Mouse (Mus musculus) left cerebral cortex, adult 11 months (tissue): Measurements from ENCODE around the gene Arhgef26.

Experiments used
- DNase-seq: peaks from one replicate; pipeline ENCODE4 v3.0.0; 2022; ENCODE audit warnings: low spot score

The Arhgef26 gene

DNA sequence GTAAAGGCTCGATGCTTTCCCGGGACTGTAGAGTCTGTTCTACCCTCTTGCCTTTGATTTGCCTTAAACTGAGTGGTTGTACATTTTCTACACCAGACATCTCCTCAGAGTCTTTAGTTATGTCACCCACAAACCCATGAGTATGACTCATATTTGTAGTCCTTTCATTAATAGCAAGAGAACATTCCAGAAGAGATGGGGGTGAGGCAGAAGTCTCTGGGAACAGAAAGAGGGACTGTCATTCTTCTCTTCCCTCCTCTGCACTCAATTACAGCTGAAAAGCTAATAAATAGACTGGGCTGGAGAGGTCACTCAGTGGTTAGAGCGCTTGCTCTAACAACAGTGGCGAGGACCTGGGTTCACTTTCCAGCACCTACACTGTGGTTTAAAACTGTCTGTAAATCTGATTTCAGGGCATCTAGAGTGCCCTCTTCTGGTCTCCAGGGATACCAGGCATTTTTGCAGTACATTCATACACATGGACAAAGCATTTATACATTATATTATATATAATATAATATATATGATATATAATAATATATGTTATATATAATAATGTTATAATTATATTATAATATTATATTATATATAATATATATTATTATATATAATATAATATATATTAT, 111.8 kb downstream of the Arhgef26 start:
- DNase-seq: no peak

GRCm38 (mm10) chr3:62452961-62453360, 114.8 kb downstream of the Arhgef26 start:
- DNase-seq: no peak

- DNase-seq: peak; percentile 18
Measured at GRCm38 (mm10) chr3:62454096-62454495, 116.0 kb downstream of the Arhgef26 start.

DNA sequence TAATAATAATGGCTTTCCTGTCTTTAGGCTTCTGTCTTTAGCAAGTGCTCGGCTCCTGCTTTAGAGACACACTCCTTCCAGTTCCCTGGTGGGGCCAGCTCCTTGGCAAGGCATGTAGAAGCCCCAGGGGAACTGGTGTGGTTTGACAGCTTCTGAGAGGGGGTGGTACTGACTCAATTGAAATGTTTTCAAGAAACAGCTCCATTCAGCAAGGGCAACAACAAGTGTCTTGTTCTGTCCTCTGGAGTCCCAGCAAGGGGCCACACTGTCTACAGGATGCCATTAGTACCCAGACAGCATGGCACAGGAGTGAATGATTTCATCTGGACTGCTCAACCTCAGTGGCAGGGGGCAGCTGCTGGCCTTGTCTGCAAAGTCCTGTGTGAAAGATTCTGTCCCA, 117.7 kb downstream of the Arhgef26 start:
- DNase-seq: peak; percentile 27

DNA sequence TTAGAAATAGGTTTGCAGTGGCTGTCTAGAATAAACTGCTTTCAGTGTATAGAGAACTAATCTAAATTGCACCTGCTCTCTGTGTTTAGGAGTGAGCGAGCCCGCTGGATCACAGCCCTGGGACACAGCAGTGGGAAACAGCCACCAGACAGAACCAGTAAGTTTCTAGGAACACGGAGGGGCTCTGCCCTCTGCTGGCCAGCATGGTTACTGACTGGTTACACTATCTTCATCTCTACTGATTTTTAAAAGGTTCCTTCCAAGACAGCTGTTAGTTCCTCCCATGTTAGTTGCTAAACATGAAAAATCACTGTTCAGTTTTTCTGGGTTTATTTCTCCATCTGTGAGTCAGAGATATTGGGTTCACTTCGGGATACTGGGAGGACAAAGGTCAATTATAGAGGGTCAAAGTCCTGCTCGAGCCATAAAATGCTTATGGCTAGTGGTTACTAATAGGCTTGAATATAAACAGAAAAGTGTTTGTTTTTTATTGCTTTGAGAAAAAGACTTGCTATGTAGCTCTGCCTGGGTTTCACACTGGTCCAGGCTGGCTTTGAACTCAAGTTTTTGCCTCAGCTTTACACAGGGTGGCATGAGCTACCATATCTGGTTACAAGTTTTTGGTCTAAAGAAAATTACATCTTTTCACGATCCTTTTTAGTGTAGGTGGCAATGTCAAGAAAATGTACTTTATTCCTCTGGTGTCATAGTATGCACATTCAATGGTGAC, 120.3 kb downstream of the Arhgef26 start:
- DNase-seq: peak; percentile 50

DNA sequence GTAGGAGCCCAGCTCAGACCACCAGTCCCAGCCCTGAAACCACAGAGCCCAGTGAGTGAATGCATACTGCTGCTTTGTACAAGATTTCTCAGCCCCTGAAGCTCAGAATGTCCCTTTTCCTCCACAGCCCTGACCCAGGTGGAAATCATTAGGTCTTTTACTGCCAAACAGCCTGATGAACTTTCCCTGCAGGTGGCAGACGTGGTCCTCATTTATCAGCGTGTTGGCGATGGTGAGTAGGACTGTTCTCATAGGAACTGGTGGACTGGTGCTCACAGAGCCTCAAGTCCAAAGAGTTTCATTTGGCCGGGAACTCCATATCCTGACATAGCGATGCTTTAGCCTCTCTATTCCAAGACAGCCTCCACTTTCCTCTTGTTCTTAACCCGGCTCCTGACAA, 121.3 kb downstream of the Arhgef26 start:
- DNase-seq: no peak

GRCm38 (mm10) chr3:62464276-62464675, 126.1 kb downstream of the Arhgef26 start:
- no peak for DNase-seq

- no peak for DNase-seq
Measured at GRCm38 (mm10) chr3:62470179-62470578, 132.0 kb downstream of the Arhgef26 start.

DNA sequence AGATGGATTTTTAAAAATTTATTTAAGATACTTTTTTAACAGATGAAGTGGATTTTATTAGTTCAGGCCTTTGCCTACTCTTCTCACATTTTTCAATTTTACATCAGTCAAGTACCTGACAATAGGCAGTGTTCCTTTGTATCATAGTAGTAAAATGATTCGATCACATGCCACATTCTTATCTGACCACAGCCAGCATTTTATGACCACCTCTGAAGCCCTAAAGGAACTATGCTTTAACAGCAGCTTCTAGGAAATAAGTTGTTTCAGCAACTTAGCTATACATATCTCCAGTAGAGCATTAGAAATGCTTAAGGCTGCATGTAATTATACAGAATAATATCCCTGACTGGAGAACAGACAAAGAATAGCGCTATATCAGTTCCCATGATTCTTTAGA, 146.2 kb downstream of the Arhgef26 start:
- DNase-seq: no peak

GRCm38 (mm10) chr3:62492568-62492967, 154.4 kb downstream of the Arhgef26 start:
- no peak for DNase-seq

DNA sequence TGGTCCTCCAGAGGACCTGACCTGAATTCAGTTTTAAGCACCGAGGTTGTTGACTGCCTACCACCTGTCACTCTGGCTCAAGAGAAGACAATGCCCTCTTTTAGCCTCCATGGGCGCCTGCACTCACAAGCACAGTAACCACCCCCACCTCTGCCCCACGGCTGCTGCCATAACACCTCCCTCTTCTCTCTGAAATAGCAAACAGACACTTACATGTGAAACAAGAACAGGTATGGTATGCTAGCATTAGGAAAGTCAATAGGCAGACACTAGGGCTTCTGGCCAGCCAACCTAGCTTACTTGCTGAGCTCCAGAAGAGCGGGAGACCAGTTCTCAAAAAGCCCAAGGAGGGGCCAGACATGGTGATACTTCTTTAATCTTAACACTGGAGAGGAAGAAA, 161.2 kb downstream of the Arhgef26 start:
- no peak for DNase-seq

- DNase-seq: no peak
Measured at GRCm38 (mm10) chr3:62505166-62505900, 167.2 kb downstream of the Arhgef26 start.

GRCm38 (mm10) chr3:62506488-62507205, 168.5 kb downstream of the Arhgef26 start, which contains the start of gene Dhx36:
Dhx36 (minus strand) TSS chr3:62507004.
- peak; percentile 96 for DNase-seq

DNA sequence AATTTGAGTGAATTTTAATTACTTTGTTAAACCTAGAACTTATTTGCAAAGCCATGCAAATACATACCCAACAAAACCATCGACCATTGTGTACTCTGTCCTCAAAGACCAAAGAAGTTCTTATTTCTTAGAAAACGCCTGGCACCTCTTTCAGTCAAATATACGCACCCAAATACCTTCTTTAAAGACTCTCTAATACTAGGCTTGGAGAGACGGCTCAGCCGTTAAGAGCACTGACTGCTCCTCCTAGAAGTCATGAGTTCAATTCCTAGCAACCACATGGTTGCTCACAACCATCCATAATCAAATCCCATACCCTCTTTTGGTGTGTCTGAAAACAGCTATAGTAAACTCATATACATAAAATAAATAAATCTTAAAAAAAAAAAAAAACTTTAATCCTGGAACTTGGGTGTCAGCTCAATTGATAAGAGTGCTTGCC, 169.1 kb downstream of the Arhgef26 start:
- DNase-seq: no peak
